Mouse (Mus musculus): Measurements from ENCODE around the gene Zfp763.

- TF ChIP-seq GATA1 (IDR thresholded peaks at IDR 0.05; ENCODE audit: borderline replicate concordance, low read length) (no peak), FLI1 (IDR thresholded peaks at IDR 0.05; ENCODE audit: low read length) (no peak)
These were observed 25.6 kb upstream of the Zfp763 start for GRCm38 (mm10) chr17:33058791-33059190.
